Mouse (Mus musculus): Measurements from ENCODE around the gene Prim2. TPM values are rescaled to one million over a fixed set of nuclear protein-coding genes. Genes with fewer than 3 reads are reported as not detected.

The Prim2 gene
- total and polyA plus RNA-seq, 3 experiments, result 1.1 to 2.3 (median 2.3) TPM

DNA sequence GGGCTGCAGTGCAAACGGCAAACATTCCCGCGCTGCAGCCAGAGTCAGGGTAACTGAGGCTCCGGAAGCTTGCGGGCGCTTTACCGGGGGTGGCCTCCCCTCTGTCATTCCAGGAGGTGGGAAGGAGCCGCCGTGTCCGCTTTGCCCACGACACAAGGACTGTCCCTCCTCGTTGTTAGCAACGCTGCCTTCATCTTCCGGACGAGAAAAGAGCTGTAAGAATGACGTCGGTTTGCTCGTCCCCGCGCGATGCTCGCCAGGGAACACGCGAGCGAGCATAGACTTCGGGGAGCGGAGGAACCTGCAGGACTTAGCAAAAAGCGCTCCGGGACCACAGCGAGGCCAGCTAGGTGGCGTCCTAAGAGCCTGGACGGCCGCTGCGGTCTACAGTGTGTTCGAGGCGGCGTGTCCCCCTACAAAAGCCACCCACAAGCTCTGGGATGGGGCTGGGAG, 595 bp upstream of the Prim2 start:
- H3K79me2 ChIP-seq (replicated peaks; ENCODE audit: control insufficient read depth, insufficient read depth, low read length), result no peaks in the 10 kb centered on the region
- intact Hi-C loops (cut with DNase I), result loop anchor here (5.0 kb wide), 1 partner anchor 142 kb away; the partner anchor contains the start of gene Zfp451
- WGBS, result under 1% methylated on average over 37 of the region's 37 CpGs
- peak; percentile 70 to 71 for DNase-seq
- H3K4me1 ChIP-seq (ENCODE audit: control insufficient read depth, insufficient read depth, low read length), result peaks cover 2% of the 10 kb centered on the region; the same call in 1 of the 2 replicates
- peak; percentile 36 for TF ChIP-seq CTCF (IDR thresholded peaks at IDR 0.05)
- no peak for TF ChIP-seq EP300 (IDR thresholded peaks at IDR 0.05; ENCODE audit: insufficient read depth, low read depth, low read length)
- peak overlapping the region; percentile 75 for H3K27ac ChIP-seq
- H3K27me3 ChIP-seq (ENCODE audit: control insufficient read depth, insufficient read depth, low read length), result no peaks in the 10 kb centered on the region
- peak overlapping the region; percentile 83 for H3K4me3 ChIP-seq
- H3K9ac ChIP-seq (ENCODE audit: low read depth, low read length), result peak overlapping the region; percentile 23
- no peaks in the 10 kb centered on the region for H3K36me3 ChIP-seq (ENCODE audit: control insufficient read depth, insufficient read depth, low read length)

DNA sequence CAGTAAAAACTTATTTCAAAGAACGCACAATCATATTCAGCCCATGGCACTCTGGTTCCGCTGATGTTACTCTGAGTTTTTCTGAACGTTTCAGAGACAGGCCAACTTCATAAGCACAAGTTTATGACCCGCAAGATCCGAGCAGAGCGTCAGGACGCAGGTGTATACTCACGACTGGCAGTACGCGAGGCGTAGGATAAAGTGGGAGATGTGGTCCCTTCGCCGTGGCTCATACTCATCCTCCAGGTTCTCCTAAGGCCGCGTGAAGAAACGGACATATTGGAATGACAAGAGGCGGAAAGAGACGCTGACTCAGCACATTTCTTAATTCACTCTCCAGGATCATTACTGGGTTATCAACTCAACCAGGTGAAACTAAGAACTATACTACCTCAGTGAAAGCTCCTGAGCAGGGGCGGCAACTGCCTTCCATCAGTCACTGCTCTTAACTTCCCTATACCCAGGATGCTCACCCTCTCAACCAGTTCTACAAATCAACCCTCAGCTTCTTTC, 5.9 kb downstream of the Prim2 start:
- Histone ChIP-seq H3K9ac (ENCODE audit: low read depth, low read length) (no peak overlapping the region), H3K4me3 (no peak overlapping the region), H3K36me3 (ENCODE audit: control insufficient read depth, insufficient read depth, low read length) (no peaks in the 10 kb centered on the region), H3K27me3 (ENCODE audit: control insufficient read depth, insufficient read depth, low read length) (no peaks in the 10 kb centered on the region), H3K79me2 (replicated peaks; ENCODE audit: control insufficient read depth, insufficient read depth, low read length) (no peaks in the 10 kb centered on the region), H3K4me1 (ENCODE audit: control insufficient read depth, insufficient read depth, low read length) (no peaks in the 10 kb centered on the region), H3K27ac (no peak overlapping the region)
- no peak for DNase-seq
- TF ChIP-seq EP300 (IDR thresholded peaks at IDR 0.05; ENCODE audit: insufficient read depth, low read depth, low read length) (no peak), CTCF (IDR thresholded peaks at IDR 0.05) (no peak), POLR2A (IDR thresholded peaks at IDR 0.05; ENCODE audit: insufficient read depth, low read depth, low read length) (no peak)
- WGBS, result 86% methylated on average over 19 of the region's 19 CpGs
- intact Hi-C loops (cut with DNase I), result loop anchor here (2.0 to 5.0 kb wide), 2 partner anchors 75 to 299 kb away; no protein-coding TSS in a partner anchor

DNA sequence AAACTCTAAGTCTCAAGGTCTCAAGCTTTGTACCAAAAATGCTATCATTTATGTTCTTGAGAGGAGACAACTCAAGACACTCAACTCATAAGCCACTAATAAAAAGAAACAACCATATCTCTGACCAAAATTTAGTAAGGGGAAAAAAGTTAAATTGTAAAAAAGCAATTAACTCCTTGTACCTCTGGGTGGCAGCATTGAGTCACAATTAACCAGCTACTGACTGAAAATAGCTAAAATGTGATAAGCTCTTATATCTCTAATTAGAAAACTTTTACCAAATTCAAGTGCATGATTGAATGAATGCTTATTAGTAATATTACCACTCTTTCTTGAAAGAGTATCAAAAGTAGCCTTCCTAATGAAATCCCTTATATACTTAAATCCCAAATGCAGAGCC, 6.4 kb downstream of the Prim2 start:
- TF ChIP-seq EP300 (IDR thresholded peaks at IDR 0.05; ENCODE audit: insufficient read depth, low read depth, low read length), result no peak
- no peak for TF ChIP-seq POLR2A (IDR thresholded peaks at IDR 0.05; ENCODE audit: insufficient read depth, low read depth, low read length)
- peak; percentile 86 for TF ChIP-seq CTCF (IDR thresholded peaks at IDR 0.05)
- Histone ChIP-seq H3K4me3 (no peak overlapping the region), H3K4me1 (ENCODE audit: control insufficient read depth, insufficient read depth, low read length) (no peaks in the 10 kb centered on the region), H3K36me3 (ENCODE audit: control insufficient read depth, insufficient read depth, low read length) (no peaks in the 10 kb centered on the region), H3K79me2 (replicated peaks; ENCODE audit: control insufficient read depth, insufficient read depth, low read length) (no peaks in the 10 kb centered on the region), H3K27me3 (ENCODE audit: control insufficient read depth, insufficient read depth, low read length) (no peaks in the 10 kb centered on the region), H3K27ac (no peak overlapping the region), H3K9ac (ENCODE audit: low read depth, low read length) (no peak overlapping the region)
- intact Hi-C loops (cut with DNase I), result loop anchor here (2.0 to 5.0 kb wide), 2 partner anchors 76 to 299 kb away; no protein-coding TSS in a partner anchor
- DNase-seq, result no peak

DNA sequence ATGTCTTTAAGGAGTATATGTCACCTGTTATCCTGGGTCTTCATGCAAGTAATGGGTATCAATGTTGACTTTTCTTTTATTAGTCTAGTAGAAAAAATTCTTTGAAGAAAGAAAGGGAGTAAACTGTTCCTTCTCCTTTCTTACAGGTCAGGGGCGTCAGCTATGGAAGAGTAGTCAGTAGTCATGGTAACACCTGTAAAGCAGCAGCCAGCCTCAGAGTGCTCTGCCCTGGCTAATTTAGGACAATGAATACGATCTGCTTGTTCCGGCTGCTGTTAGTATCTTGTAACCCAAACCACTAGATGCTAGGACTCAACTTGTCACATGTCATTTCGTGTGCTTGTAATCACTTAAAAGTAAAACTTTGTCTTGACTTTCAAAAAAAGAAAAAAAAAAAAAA, 11.3 kb downstream of the Prim2 start:
- Histone ChIP-seq H3K27me3 (ENCODE audit: control insufficient read depth, insufficient read depth, low read length) (no peaks in the 10 kb centered on the region), H3K36me3 (ENCODE audit: control insufficient read depth, insufficient read depth, low read length) (no peaks in the 10 kb centered on the region), H3K4me3 (no peak overlapping the region), H3K27ac (no peak overlapping the region), H3K9ac (ENCODE audit: low read depth, low read length) (no peak overlapping the region), H3K79me2 (replicated peaks; ENCODE audit: control insufficient read depth, insufficient read depth, low read length) (no peaks in the 10 kb centered on the region), H3K4me1 (ENCODE audit: control insufficient read depth, insufficient read depth, low read length) (no peaks in the 10 kb centered on the region)
- no peak for TF ChIP-seq POLR2A (IDR thresholded peaks at IDR 0.05; ENCODE audit: insufficient read depth, low read depth, low read length)
- TF ChIP-seq CTCF (IDR thresholded peaks at IDR 0.05), result no peak
- no peak for DNase-seq
- intact Hi-C loops (cut with DNase I), result no loop called here
- 88% methylated on average over 4 of the region's 4 CpGs for WGBS

DNA sequence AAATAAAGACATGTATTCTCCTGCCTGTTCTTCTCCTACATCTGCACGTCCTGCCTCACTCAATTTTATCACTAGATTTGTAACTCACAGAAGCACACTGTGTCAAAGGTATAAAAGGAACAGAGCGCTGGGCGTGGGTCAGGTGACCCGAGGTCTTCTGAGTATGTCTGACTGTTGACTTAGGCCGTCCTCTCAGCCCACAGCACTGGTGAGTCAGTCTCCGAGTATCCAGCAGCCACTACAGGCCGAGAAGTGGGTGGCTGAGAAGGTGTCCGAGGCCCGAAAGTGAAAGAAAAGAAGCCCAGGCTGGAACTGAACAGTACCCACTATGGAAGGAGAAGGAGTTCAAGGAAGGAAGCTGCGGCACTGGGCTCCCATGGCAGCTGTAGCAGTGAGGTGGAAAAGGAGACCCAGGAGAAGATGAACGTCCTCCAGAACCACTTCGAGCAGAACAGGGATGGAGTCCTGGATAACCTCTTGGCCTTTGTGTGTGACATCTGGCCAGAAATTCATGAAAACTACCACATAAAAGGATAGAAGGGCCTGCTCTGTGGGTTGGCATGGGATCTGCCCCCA, 11.9 kb downstream of the Prim2 start:
- Histone ChIP-seq H3K4me3 (no peak overlapping the region), H3K9ac (ENCODE audit: low read depth, low read length) (no peak overlapping the region), H3K36me3 (ENCODE audit: control insufficient read depth, insufficient read depth, low read length) (no peaks in the 10 kb centered on the region), H3K27me3 (ENCODE audit: control insufficient read depth, insufficient read depth, low read length) (no peaks in the 10 kb centered on the region), H3K27ac (no peak overlapping the region), H3K79me2 (replicated peaks; ENCODE audit: control insufficient read depth, insufficient read depth, low read length) (no peaks in the 10 kb centered on the region), H3K4me1 (ENCODE audit: control insufficient read depth, insufficient read depth, low read length) (no peaks in the 10 kb centered on the region)
- DNase-seq, result no peak
- TF ChIP-seq EP300 (IDR thresholded peaks at IDR 0.05; ENCODE audit: insufficient read depth, low read depth, low read length) (no peak), CTCF (IDR thresholded peaks at IDR 0.05) (no peak), POLR2A (IDR thresholded peaks at IDR 0.05; ENCODE audit: insufficient read depth, low read depth, low read length) (no peak)
- 83% methylated on average over 12 of the region's 12 CpGs for WGBS
- intact Hi-C loops (cut with DNase I), result no loop called here

DNA sequence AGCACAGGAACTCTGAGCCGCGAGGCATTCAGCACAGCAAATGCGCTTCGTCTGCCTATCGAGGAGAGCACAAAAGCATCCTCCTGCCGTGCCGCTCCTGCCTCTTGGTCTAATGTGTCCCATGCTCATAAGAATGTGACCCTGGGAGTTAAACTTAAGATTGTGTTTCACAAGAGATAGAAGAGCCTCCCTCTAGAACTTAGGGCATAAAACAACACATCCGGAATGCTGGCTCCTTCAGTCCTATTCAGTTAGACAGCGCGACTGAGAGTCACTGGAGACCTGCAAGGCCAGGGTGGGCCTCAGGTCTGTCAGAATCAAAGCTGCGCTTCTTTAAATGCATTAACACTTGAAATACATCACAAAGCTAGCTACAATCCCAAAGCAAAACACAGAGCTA, 18.7 kb downstream of the Prim2 start:
- DNase-seq, result no peak
- Histone ChIP-seq H3K27me3 (ENCODE audit: control insufficient read depth, insufficient read depth, low read length) (no peaks in the 10 kb centered on the region), H3K36me3 (ENCODE audit: control insufficient read depth, insufficient read depth, low read length) (no peaks in the 10 kb centered on the region), H3K79me2 (replicated peaks; ENCODE audit: control insufficient read depth, insufficient read depth, low read length) (no peaks in the 10 kb centered on the region), H3K4me1 (ENCODE audit: control insufficient read depth, insufficient read depth, low read length) (no peaks in the 10 kb centered on the region), H3K9ac (ENCODE audit: low read depth, low read length) (no peak overlapping the region), H3K4me3 (no peak overlapping the region), H3K27ac (no peak overlapping the region)
- 89% methylated on average over 11 of the region's 11 CpGs for WGBS
- intact Hi-C loops (cut with DNase I), result no loop called here
- TF ChIP-seq CTCF (IDR thresholded peaks at IDR 0.05), result no peak

All from heart, adult 2 months (tissue).